Mouse (Mus musculus): Measurements from ENCODE around the gene Tulp1. TPM values are rescaled to one million over a fixed set of nuclear protein-coding genes. Genes with fewer than 3 reads are reported as not detected.

Tulp1 gene
- total RNA-seq, 2 experiments from 2014 or later, result not detected

DNA sequence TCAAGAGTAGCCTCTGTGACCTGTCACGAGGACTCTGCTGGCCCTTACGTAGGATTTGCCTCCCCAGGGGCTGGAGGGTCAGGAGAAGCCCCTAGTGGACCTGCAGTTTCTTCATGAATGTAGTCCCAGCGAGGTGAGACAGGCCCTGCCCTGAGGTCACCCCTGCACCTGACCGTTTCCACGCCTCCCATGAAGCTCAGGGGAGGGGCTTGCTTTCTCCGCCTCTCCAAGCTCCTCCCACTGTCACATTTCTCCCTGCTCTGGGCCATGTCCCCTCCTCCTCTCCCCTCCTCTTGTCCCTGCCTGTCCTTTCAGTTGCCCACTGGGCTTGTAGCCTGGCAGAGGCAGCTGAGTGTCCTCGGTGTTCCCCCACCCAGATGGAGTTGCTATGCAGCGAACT lies 47.9 kb downstream of the Tulp1 start:
- no peak for ATAC-seq (replicated peaks; ENCODE audit: poor library complexity)

DNA sequence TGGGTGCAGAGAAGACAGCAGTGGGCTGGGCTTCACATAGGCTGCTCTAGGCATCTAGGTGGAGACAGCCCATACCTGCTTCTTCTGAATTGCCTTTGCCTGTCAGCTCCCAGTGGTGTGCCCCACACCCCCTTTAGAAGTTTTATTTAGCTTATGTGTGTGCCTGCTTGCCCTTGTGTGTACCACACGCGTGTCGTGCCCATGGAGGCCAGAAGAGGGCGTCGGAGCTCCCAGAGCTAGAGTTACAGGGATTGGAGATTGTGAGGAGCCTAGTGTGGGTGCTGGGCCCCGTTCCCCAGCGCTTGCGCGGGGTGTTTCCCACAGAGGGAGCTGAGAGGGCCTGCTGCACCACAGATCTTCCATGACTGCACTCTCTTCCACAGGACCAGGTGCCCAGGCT lies 48.5 kb downstream of the Tulp1 start:
- ATAC-seq (replicated peaks; ENCODE audit: poor library complexity), result no peak

DNA sequence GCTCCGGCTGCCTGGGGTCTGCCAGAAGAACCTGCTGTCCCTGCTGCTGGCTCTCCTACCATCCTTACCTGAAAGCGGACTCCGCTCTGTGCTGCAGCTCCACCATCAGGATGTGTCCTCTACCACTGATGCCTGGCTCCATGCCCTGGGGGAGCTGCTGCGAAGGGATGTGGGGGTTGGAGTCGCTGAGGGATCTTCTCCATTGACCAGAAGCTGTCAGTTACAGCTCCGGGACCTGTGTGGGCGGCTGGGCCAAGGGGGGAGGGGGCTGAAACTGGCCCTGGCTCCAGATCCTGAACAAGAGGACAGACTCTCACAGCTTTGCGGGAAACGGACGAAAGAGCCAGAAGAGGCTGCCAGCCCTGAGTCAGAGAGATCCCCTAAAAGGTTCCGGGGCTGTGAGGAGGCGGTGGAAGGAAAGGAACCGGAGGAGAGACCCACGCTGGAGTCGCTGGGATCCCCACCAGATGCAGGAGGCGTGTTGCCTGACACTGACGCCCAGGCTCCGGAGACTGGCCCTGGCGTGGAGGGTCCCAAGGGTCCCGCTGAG lies 49.3 kb downstream of the Tulp1 start:
- no peak for ATAC-seq (replicated peaks; ENCODE audit: poor library complexity)

DNA sequence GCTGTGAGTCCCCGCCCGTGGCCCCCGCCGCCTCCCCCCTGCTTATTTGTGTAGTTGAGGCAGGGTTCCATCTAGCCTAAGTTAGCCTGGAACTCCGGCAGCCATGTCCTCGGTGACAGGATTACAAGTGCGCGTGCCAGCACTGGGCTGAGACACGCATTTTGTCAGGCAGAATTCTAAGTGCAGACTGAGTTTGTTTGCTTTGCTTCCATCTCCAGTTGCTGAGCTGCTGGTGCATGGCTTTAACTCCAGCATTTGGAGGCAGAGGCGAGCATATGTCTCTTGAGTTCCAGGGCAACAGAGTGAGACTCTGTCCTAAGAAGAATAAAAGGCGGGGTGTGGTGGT lies 51.2 kb downstream of the Tulp1 start:
- ATAC-seq (replicated peaks; ENCODE audit: poor library complexity), result no peak

DNA sequence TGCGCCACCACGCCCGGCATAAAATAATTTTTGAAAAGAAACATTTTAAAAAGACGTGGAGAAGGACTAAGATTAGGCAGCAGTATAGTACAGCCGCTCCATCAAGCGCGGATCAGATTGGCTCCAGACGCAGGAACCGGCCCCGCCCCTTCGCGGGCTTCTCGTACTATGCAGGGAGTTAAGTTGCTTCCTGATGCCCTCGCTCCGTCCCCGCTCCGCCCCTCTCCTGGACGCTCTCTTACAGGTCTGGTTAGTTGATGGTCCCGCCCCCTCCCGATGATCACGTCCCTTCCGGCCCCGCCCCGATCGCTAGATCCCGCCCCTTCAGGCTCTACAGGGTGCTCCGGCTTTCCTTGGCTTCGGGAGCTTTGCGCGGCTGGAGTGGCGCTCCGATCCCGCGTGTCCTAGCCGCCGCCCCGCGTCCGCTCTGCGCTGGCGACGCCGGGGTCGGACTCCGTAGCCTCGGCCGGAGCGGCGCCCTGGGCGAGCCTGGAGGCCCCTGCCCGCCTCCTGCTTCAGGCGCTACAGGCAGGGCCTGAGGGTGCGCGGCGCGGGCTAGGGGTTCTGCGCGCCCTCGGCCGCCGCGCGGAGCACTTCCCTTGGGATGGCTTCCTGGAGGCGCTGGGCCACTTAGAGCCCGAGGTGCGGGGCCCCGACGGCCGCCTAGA lies 51.7 kb downstream of the Tulp1 start, which contains the start of gene Fance:
Gene Fance (plus strand): TSS at position 308 of the 668 bp plus-strand sequence.
- ATAC-seq (replicated peaks; ENCODE audit: poor library complexity), result peak; percentile 90

DNA sequence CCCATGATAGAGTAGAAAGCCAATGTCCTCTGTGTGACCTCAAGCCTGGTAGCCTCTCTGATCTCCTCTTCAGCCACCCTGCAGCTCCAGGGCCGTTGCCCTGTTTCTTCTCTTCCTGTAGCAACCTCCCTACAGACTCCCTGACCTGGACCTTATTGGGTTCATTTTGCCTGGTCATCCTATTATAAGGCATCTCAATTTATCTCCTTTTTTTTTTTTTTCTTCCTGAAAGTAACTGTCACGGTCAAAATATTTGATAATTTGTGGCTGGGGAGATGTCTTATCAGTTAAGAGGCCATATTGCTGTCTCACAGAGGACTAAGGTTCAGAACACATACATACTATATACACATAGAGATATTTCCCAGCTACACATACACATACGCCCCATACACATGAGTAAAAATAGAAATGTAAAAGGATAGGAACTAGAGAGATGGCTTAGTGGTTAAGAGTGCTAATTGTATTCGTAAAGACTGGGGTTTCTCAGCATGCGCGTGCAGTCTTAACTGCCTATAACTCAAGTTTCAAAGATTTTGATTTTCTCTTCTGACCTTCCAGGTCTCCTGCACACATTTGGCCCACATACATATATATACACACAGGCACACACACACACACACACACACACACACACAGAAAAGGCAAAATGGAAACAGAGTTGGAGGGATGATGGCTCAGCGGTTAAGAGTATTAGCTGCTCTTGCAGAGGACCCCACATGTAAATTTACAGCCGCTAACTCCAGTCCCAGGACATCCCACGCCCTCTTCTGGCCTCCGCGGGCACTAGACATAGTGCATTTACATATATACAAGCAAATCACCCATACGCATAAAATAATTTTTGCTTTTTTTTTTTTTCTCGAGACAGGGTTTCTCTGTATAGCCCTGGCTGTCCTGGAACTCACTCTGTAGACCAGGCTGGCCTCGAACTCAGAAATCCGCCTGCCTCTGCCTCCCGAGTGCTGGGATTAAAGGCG lies 52.5 kb downstream of the Tulp1 start:
- peak; percentile 43 for ATAC-seq (replicated peaks; ENCODE audit: poor library complexity)

DNA sequence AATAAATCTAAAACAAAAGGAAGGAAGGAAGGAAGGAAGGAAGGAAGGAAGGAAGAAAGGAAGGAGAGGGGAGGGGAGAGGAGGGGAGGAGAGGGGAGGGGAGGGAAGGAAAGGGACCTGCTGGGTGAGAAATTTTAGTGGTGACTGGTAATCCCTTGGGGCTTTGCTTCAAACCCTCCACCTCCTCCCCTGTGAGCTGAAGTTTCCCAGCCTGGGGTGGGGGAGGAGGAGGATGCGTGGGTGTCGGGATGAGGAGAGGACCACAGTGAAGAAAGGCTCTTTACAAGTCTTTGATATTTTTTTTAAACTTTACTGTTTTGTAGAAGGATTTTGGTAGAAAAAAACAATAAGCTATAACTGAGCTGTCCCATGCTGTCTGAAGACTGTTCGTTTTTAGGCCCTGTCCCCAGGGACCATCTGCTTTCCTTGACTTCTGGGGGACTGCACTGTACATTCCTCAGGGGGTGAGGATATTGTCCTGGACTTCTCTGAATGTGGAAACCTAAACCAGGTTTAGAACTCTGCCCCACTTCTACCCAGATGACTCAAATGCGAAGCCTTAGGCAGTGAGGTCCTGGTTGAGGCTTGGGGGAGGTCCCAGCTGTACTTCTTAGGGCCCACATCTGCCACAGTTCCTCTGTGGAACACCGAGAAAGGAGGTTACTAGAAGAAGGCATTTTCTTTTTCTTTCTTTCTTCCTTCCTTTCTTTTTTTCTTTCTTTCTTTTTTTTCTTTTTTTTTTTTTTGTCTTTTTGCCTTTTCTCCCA lies 53.5 kb downstream of the Tulp1 start:
- no peak for ATAC-seq (replicated peaks; ENCODE audit: poor library complexity)

DNA sequence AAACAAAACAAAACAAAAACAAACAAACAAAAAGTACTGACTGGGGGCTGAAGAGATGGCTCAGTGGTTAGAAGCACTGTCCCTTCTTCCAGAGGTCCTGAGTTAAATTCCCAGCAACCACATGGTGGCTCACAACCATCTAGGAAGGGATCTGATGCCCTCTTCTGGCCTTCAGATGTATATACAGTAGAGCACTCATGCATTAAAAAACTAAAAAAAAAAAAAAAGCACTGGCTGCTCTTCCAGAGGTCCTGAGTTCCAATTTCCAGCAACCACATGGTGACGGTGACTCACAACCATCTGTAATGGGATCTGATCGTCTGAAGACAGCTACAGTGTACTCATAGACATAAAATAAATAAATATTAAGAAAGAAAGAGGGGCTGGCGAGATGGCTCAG lies 54.2 kb downstream of the Tulp1 start:
- ATAC-seq (replicated peaks; ENCODE audit: poor library complexity), result no peak

DNA sequence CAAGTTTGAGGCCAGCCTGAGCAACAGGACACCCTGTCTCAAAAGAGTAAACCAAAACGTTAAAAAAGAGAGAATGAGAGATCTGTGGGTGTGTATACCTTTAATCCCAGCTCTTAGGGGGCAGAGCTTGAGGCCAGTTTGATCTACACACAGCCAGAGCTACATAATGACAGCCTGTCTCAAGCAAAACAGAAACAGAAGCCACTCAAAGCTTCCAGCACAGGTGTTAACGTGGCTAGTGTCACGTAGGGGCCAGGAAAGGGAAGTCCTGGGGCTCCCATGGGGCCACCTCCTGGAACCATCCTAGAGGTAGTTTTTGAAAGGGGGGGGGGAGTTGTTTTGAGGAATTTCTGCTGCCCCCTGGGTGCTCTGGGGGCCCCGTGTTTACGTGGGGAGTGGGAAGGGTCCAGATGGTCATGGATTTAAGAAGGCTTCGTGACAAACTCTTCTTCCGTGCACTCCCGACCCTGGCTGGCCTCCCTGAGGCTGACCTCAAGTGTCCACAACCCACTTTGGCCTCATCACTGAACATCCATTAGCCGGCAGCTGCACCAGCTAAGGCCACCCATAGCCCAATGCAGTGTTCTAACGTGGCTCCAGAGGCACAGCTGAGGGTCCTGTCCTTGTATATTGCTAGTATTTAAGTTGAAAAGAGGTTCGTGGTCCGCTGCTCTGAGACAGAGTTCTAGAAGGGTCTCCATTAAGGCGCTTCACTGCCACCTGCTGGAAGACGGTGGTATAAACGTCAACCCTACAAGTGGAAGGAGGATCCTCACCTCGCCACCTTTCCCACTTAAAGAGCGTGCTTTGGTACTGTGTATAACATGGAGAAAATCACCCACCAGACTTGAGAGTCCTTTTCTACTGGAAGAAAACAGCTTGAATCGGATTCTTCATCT lies 56.5 kb downstream of the Tulp1 start:
- ATAC-seq (replicated peaks; ENCODE audit: poor library complexity), result peak; percentile 61

DNA sequence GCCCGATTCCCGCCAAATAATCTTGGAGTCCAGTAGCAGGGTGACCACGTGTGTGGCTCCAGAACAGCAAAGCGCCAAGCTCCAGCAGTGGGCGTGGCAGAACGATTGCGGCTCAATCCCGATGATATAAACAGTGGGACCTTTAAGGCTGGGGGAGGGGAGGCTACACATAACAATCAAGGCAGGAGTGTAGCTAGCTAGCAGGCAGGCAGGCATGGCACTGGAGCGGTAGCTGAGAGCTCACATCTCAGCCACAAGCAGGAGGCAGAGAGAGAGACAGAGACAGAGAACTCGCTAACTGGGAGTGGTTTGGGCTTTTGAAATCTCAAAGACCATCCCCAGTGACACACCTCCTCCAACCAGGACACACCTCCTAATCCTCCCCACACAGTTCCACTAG lies 59.9 kb downstream of the Tulp1 start:
- ATAC-seq (replicated peaks; ENCODE audit: poor library complexity), result no peak

Other genes starting within 250 kb of the Tulp1 start
- gene Scube3, start 223.1 kb downstream of the Tulp1 start, total RNA-seq (2015), result 0.02 and 0.07 TPM in 2 replicates
- 0.08 and 0.14 TPM in 2 replicates for gene Scube3, start 223.1 kb downstream of the Tulp1 start, total RNA-seq (2017)
- 11.8 and 13.1 TPM in 2 replicates for gene Zfp523, start 188.1 kb downstream of the Tulp1 start, total RNA-seq (2015)
- 13.5 and 18.5 TPM in 2 replicates for gene Zfp523, start 188.1 kb downstream of the Tulp1 start, total RNA-seq (2017)
- gene Def6, start 157.4 kb downstream of the Tulp1 start, total RNA-seq (2015), result 38.0 and 50.6 TPM in 2 replicates
- 142 and 149 TPM in 2 replicates for gene Def6, start 157.4 kb downstream of the Tulp1 start, total RNA-seq (2017)
- gene Ppard, start 132.5 kb downstream of the Tulp1 start, total RNA-seq (2015), result 7.4 and 7.7 TPM in 2 replicates
- 1.9 and 2.7 TPM in 2 replicates for gene Ppard, start 132.5 kb downstream of the Tulp1 start, total RNA-seq (2017)
- gene Fance, start 51.7 kb downstream of the Tulp1 start, total RNA-seq (2015), result 28.7 and 34.8 TPM in 2 replicates
- gene Fance, start 51.7 kb downstream of the Tulp1 start, total RNA-seq (2017), result 11.0 and 14.8 TPM in 2 replicates
- 3,042 and 3,166 TPM in 2 replicates for gene Rpl10a, start 36.8 kb downstream of the Tulp1 start, total RNA-seq (2015)
- 795 and 921 TPM in 2 replicates for gene Rpl10a, start 36.8 kb downstream of the Tulp1 start, total RNA-seq (2017)
- 0.15 and 1.9 TPM in 2 replicates for gene Tead3, start 14.4 kb downstream of the Tulp1 start, total RNA-seq (2015)
- gene Tead3, start 14.4 kb downstream of the Tulp1 start, total RNA-seq (2017), result 0.04 TPM in 1 of 2 replicates, not detected in the other
- gene Fkbp5, start 152.3 kb upstream of the Tulp1 start, total RNA-seq (2015), result 25.8 and 30.0 TPM in 2 replicates
- gene Fkbp5, start 152.3 kb upstream of the Tulp1 start, total RNA-seq (2017), result 40.2 and 58.9 TPM in 2 replicates
- gene Armc12, start 165.6 kb upstream of the Tulp1 start, total RNA-seq (2015), result not detected in 2 replicates
- not detected in 2 replicates for gene Armc12, start 165.6 kb upstream of the Tulp1 start, total RNA-seq (2017)
- gene Clpsl2, start 184.2 kb upstream of the Tulp1 start, total RNA-seq (2015), result not detected in 2 replicates
- gene Clpsl2, start 184.2 kb upstream of the Tulp1 start, total RNA-seq (2017), result not detected in 2 replicates
- not detected in 2 replicates for gene Clps, start 195.5 kb upstream of the Tulp1 start, total RNA-seq (2015)
- not detected in 2 replicates for gene Clps, start 195.5 kb upstream of the Tulp1 start, total RNA-seq (2017)
- gene Lhfpl5, start 210.4 kb upstream of the Tulp1 start, total RNA-seq (2015), result not detected in 2 replicates
- gene Lhfpl5, start 210.4 kb upstream of the Tulp1 start, total RNA-seq (2017), result not detected in 2 replicates

All from megakaryocyte progenitor cell, adult 5-6 weeks (primary cell).